8 mouse cellular contexts compared by ENCODE assay signal in the genomic region with DNA sequence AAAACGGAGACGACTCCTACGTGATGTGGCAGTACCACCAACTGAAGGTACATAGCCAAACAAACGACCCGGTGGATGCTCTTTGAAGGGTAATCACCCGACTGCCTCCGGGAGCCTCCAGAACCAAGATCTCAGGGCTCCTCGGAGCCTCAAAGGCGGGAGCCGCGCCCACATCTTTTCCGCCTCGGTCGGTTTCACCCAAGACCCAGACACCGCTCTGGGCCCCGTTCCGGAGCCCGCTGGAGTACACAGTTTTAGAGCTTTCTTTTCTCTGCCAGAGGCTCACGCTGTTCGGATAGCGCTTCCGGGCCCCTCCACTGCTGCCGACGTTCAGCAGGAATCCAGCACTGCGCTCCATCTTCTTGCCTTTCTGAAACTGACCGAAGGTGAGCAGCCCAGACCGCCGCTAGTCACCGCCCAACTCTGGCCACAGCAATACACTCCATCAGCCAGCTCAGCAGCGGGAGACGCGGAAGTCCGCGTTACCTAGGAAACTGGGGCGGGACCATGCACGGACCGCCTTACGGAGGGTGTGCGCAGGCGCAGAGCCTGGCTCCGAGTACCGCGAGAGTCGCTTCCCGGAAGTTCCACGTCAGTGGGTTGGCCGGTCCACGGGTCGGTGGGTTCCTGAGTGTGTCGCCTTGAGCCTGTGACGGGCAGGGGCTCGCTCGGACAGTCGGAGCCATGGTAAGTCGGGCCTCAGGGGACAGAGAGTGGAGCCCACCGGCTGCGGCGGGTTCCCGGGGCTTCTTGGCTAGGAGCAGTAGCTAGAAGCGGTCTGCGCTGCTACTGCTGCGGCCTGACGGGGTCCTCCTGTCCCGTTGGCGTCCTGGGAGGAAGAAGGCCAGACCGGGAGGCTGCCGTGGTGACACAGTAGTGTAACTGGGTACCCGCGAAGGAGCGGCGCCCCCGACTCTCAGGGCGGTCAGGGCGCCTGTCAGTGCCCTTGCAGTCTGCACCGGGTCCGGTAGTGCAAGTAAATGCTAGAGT. TPM values are rescaled to one million over a fixed set of nuclear protein-coding genes. Genes with fewer than 3 reads are reported as not detected.
A peak's percentile ranks its signal among the peaks of the same experiment; 100 is the strongest.
DNase-seq lines count a peak whose midpoint lies in the region; ATAC-seq and TF ChIP-seq lines count a peak whose summit lies in the region.

A gene (plus strand): TSS at position 585 of the 990 bp plus-strand sequence.

- H3K4me1 ChIP-seq in ES-Bruce4 (ENCODE audit: control insufficient read depth, insufficient read depth, low read length) = no peaks in the 10 kb centered on the region
- peaks cover 12% of the 10 kb centered on the region for H3K4me1 ChIP-seq in forebrain, embryonic 14.5 days (ENCODE audit: control insufficient read depth, insufficient read depth, low read length)
- peaks cover 24% of the 10 kb centered on the region for H3K4me1 ChIP-seq in neural tube, embryonic 15.5 days

- ATAC-seq in cerebellum, adult (ENCODE audit: insufficient number of reproducible peaks, low FRiP score, low TSS enrichment) = peak; percentile 98
- peak; percentile 100 for ATAC-seq in forebrain, embryonic 14.5 days
- peak; percentile 99 for ATAC-seq in neural tube, embryonic 15.5 days (ENCODE audit: low FRiP score)

- peak; percentile 62 for TF ChIP-seq POLR2A in ES-Bruce4 (IDR thresholded peaks at IDR 0.05; ENCODE audit: insufficient read depth, low read length)

- no peak for TF ChIP-seq CTCF in ES-Bruce4 (IDR thresholded peaks at IDR 0.05; ENCODE audit: low read depth, low read length)

- no peak within 1 kb of the TSS for H3K27ac ChIP-seq in ES-Bruce4 (ENCODE audit: insufficient read depth, low read length)
- H3K27ac ChIP-seq in forebrain, embryonic 14.5 days (ENCODE audit: low read depth, low read length) = peak within 1 kb of the TSS; percentile 80
- H3K27ac ChIP-seq in neural tube, embryonic 15.5 days (replicated peaks) = peak within 1 kb of the TSS; percentile 87

- under 1% methylated on average over 76 of the region's 76 CpGs for WGBS in forebrain, embryonic 14.5 days
- under 1% methylated on average over 76 of the region's 76 CpGs for WGBS in neural tube, embryonic 15.5 days

- peaks cover 3% of the 10 kb centered on the region; the same call in 1 of the 2 replicates for H3K36me3 ChIP-seq in ES-Bruce4 (ENCODE audit: control insufficient read depth, insufficient read depth, low read length, poor library complexity, severe bottlenecking)
- H3K36me3 ChIP-seq in forebrain, embryonic 14.5 days (ENCODE audit: control insufficient read depth, insufficient read depth, low read length) = peaks cover 7% of the 10 kb centered on the region; the same call in 1 of the 2 replicates
- H3K36me3 ChIP-seq in neural tube, embryonic 15.5 days = peaks cover 6% of the 10 kb centered on the region

- H3K4me3 ChIP-seq in ES-Bruce4 (ENCODE audit: low read depth, low read length) = peak within 1 kb of the TSS; percentile 95
- H3K4me3 ChIP-seq in forebrain, embryonic 14.5 days (ENCODE audit: low read depth, low read length) = peak within 1 kb of the TSS; percentile 99
- H3K4me3 ChIP-seq in neural tube, embryonic 15.5 days (replicated peaks) = peak within 1 kb of the TSS; percentile 99

- H3K27me3 ChIP-seq in ES-Bruce4 (ENCODE audit: control insufficient read depth, insufficient read depth, low read length, poor library complexity, severe bottlenecking) = no peaks in the 10 kb centered on the region
- H3K27me3 ChIP-seq in forebrain, embryonic 14.5 days (replicated peaks; ENCODE audit: control insufficient read depth, insufficient read depth, low read length) = no peaks in the 10 kb centered on the region
- H3K27me3 ChIP-seq in neural tube, embryonic 15.5 days (replicated peaks) = 0 out of 2 replicates have a peak, but pooled peaks cover 2% of the 10 kb centered on the region

- no peaks in the 10 kb centered on the region for H3K9me3 ChIP-seq in ES-Bruce4 (replicated peaks; ENCODE audit: control insufficient read depth, insufficient read depth, low read length, poor library complexity, severe bottlenecking)
- no peaks in the 10 kb centered on the region for H3K9me3 ChIP-seq in forebrain, embryonic 14.5 days (replicated peaks; ENCODE audit: control insufficient read depth, low read length)
- no peaks in the 10 kb centered on the region for H3K9me3 ChIP-seq in neural tube, embryonic 15.5 days (replicated peaks)

- peak; percentile 98 for DNase-seq in forebrain, embryonic 14.5 days (ENCODE audit: low spot score)
- peak; percentile 99 for DNase-seq in heart, postnatal 14 days
- DNase-seq in layer of hippocampus, adult 11-12 months (ENCODE audit: low spot score) = peak; percentile 99
- peak; percentile 98 for DNase-seq in lung, adult 18-20 months
- peak; percentile 98 for DNase-seq in testis, postnatal 14 days (ENCODE audit: low spot score)

- intact Hi-C loops in heart, postnatal 14 days (cut with DNase I) = loop anchor here (5.0 kb wide), 1 partner anchor 39 kb away; a partner anchor contains a TSS

- peak within 1 kb of the TSS; percentile 85 for H3K4me2 ChIP-seq in forebrain, embryonic 14.5 days (ENCODE audit: low read length)
- peak within 1 kb of the TSS; percentile 73 for H3K4me2 ChIP-seq in neural tube, embryonic 15.5 days

- TF ChIP-seq EP300 in ES-Bruce4 (IDR thresholded peaks at IDR 0.05; ENCODE audit: insufficient read depth, low read depth, low read length) = no peak

- H3K9ac ChIP-seq in ES-Bruce4 (ENCODE audit: low read depth, poor library complexity, severe bottlenecking) = peak within 1 kb of the TSS; percentile 77
- H3K9ac ChIP-seq in forebrain, embryonic 14.5 days (ENCODE audit: low read length) = peak within 1 kb of the TSS; percentile 94
- H3K9ac ChIP-seq in neural tube, embryonic 15.5 days (replicated peaks) = peak within 1 kb of the TSS; percentile 96

RNA-seq across cellular contexts. Expression of the gene that starts here (rescaled TPM):
- 140 and 146 TPM in 2 replicates for polyA plus RNA-seq in ES-Bruce4 (2011; ENCODE audit: insufficient read depth, insufficient read length, low read depth, missing spikeins)
- 150 and 151 TPM in 2 replicates for polyA plus RNA-seq in forebrain, embryonic 14.5 days (2014; fragmentation: Nextera tagmentation; extraction: Ambion mirVana)
- 10 to 100 TPM; 91.7 to 98.2 TPM for total RNA-seq in heart, postnatal 14 days (2021)
- polyA plus RNA-seq in neural tube, embryonic 15.5 days (2015; fragmentation: Nextera tagmentation; extraction: Ambion mirVana) = 112 and 124 TPM in 2 replicates
